Mouse (Mus musculus): ENCODE measurements at regions not wholly inside any gene's neighbourhood (a gene's known extent, or its start where the extent isn't known, plus 50 kb on each side); places are given as distances from the start of the nearest gene placed in this dataset.

DNA sequence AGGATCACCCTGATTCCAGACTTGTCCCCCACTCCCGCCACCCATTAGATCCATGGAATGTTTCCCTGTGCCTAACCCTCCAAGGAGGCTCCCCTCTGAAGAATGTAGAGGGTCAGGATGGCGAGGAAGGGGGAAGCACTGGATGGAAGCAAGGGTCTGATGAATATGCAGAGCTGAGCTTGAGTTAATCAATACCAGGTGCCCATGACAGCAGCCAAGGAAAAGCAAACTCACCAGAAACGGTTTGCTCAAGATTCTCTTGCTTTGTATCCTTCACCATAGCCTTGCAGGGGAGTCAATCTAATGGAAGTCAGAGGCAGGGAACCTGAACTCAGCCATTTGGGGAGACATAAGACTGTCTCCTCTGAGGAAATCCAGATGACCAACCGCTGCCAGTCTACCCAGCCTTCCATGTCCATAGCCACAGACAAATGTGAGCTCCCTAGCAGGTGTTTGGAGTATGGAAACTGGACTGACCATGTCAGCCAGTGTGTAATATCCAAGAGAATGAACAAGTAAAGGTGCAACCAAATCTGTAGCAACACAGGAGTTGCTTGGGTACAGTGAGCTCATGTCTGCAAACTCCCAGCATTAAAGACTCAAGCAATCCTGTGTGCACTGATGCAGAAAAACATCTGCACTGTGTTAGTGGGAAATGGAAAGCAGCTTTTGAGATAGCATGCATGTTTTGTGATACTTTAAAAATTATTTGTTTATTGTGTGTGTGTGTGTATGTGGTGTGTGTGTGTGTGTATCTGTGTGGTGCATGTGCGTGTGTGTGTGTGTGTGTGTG is 74.1 kb upstream of the Pik3cg start:
- TF ChIP-seq POLR2A (IDR thresholded peaks at IDR 0.05; ENCODE audit: borderline replicate concordance, insufficient read depth, low read length) (no peak), CTCF (IDR thresholded peaks at IDR 0.05; ENCODE audit: borderline replicate concordance, insufficient read depth, low read depth, low read length) (no peak)

Data from cerebellum, adult 2 months (tissue).